Mouse (Mus musculus): ENCODE data around the gene Gm17387. TPM values are rescaled to one million over a fixed set of nuclear protein-coding genes. Genes with fewer than 3 reads are reported as not detected.

Gm17387 gene
- polyA plus RNA-seq, 1 experiment from 2014 or later = not detected

DNA sequence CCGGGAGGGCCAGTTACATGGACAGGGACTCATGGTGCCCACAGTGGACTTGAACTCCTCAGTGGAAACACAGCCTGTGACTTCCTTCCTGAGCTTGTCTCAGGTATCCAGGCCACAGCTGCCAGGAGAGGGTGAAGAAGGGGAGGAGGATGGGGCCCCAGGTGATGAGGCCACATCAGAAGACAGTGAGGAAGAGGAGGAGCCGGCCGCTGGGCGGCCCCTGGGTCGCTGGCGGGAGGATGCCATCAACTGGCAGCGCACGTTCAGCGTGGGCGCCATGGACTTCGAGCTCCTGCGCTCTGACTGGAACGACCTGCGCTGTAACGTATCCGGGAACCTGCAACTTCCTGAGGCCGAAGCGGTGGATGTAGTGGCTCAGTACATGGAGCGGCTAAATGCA, 39.4 kb downstream of the Gm17387 start:
- 78% methylated on average over 19 of the region's 19 CpGs for WGBS
- Histone ChIP-seq H3K4me3 (no peak overlapping the region), H3K4me1 (peaks cover 18% of the 10 kb centered on the region; the same call in 1 of the 2 replicates), H3K36me3 (peaks cover 40% of the 10 kb centered on the region), H3K9ac (no peak overlapping the region), H3K27me3 (peaks cover 27% of the 10 kb centered on the region), H3K4me2 (replicated peaks) (no peak overlapping the region), H3K27ac (no peak overlapping the region), H3K9me3 (no peaks in the 10 kb centered on the region)
- ATAC-seq (ENCODE audit: insufficient number of reproducible peaks, insufficient read depth, low FRiP score, low TSS enrichment) = no peak

DNA sequence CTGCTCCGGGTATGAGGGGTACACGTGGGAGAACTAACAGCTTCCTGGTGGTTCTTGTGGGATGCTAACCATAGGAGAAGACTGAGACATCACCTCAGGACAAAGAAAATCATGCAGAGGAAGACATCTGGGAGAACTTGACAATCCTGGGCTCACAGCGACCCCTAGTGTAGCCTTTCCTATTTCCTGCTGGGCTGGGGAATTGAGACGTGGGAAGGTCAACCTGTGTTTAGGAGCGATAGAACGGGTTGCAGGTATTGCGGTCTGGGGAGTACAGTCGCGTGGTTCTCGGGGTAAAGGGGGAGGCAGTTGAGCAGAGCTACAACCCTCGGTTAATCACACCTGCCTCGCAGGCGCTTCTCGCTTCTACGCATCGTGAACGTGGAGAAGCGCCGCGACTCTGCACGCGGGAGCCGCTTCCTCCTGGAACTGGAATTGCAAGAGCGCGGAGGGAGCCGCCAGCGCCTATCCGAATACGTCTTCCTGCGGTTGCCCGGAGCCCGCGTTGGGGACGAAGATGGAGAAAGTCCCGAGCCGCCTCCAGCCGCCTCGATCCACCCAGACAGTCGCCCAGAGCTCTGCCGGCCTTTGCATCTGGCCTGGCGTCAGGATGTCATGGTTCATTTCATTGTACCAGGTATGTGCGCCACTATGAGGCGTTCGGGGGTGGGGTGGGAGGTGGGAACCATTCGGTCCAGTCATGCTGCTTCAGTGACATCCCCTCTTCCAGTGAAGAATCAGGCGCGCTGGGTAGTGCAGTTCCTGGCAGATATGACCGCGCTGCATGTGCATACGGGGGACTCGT, 41.3 kb downstream of the Gm17387 start:
- ATAC-seq (ENCODE audit: insufficient number of reproducible peaks, insufficient read depth, low FRiP score, low TSS enrichment) = peak; percentile 5; the same call in 1 of the 2 replicates
- 2% methylated on average over 51 of the region's 51 CpGs for WGBS

DNA sequence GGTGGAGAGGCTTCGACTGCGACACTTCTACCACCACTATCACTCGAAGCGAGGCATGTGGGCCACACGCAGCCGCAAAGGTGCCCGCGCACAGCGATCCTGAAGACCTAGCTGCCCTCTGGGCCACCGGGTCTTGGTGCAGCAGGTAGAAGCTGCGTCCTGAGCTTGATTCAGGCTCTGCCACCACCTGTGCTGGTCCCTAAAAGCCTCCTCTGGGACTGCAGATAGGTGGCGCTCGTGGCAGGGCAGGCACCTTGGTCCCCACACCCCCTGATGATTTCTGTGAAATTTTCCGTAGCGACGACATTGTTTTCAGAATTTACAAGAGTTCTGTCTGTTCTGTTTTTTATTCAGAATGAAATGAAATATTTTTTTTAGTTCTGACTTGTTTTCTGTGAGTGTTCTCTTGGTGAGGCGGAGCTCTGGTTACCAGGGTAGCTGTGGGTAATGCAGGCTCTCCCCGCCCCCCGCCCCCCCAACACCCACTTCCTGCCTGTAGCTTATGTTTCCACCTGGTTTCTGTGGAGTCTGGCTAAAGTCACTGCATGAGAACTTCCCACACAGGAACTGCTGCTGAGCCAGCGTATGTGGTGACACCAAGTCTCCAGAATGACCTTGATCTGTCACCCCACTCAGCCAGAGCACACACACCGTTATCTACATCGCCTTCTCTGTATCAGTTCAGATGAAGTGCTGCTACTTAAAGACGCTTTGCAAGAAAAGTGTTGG, 43.2 kb downstream of the Gm17387 start:
- H3K4me1 ChIP-seq = peaks cover 18% of the 10 kb centered on the region; the same call in 1 of the 2 replicates
- peaks cover 14% of the 10 kb centered on the region for H3K36me3 ChIP-seq
- H3K4me3 ChIP-seq = no peak overlapping the region
- no peak overlapping the region for H3K9ac ChIP-seq
- no peak for ATAC-seq (ENCODE audit: insufficient number of reproducible peaks, insufficient read depth, low FRiP score, low TSS enrichment)
- H3K27ac ChIP-seq = no peak overlapping the region
- WGBS = 30% methylated on average over 23 of the region's 23 CpGs
- H3K9me3 ChIP-seq = no peaks in the 10 kb centered on the region
- no peak overlapping the region for H3K4me2 ChIP-seq (replicated peaks)
- peaks cover 27% of the 10 kb centered on the region for H3K27me3 ChIP-seq

More for the DNA sequence above, 41.3 kb downstream of the Gm17387 start:
- H3K9me3 ChIP-seq = no peaks in the 10 kb centered on the region
- H3K27ac ChIP-seq = no peak overlapping the region
- peak overlapping the region; percentile 32 for H3K4me3 ChIP-seq
- peaks cover 27% of the 10 kb centered on the region for H3K27me3 ChIP-seq
- peak overlapping the region; percentile 69 for H3K4me2 ChIP-seq (replicated peaks)
- peaks cover 18% of the 10 kb centered on the region; the same call in 1 of the 2 replicates for H3K4me1 ChIP-seq
- H3K36me3 ChIP-seq = peaks cover 26% of the 10 kb centered on the region
- peak overlapping the region; percentile 50 for H3K9ac ChIP-seq

DNA sequence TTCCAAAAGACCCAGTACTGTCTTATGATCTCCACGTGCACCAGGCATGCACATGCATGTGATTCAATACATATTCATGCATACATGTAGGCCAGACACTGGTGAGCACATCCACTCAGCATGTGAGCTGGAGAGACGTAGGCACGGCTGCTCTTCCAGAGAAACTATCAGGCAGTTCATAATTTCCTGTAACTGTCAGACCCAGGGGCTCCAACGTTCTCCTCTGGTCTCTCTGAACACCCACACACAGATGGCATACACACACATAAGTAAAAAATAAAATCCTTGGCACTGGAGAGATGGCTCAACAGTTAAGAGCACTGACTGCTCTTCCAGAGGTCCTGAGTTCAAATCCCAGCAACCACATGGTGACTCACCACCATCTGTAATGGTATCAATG, 44.9 kb downstream of the Gm17387 start:
- WGBS = 84% methylated on average over 4 of the region's 4 CpGs
- H3K4me3 ChIP-seq = no peak overlapping the region
- ATAC-seq (ENCODE audit: insufficient number of reproducible peaks, insufficient read depth, low FRiP score, low TSS enrichment) = no peak
- no peak overlapping the region for H3K4me2 ChIP-seq (replicated peaks)
- no peak overlapping the region for H3K9ac ChIP-seq
- H3K4me1 ChIP-seq = peaks cover 18% of the 10 kb centered on the region; the same call in 1 of the 2 replicates
- no peak overlapping the region for H3K27ac ChIP-seq
- H3K27me3 ChIP-seq = peaks cover 23% of the 10 kb centered on the region
- H3K9me3 ChIP-seq = no peaks in the 10 kb centered on the region
- H3K36me3 ChIP-seq = no peaks in the 10 kb centered on the region

DNA sequence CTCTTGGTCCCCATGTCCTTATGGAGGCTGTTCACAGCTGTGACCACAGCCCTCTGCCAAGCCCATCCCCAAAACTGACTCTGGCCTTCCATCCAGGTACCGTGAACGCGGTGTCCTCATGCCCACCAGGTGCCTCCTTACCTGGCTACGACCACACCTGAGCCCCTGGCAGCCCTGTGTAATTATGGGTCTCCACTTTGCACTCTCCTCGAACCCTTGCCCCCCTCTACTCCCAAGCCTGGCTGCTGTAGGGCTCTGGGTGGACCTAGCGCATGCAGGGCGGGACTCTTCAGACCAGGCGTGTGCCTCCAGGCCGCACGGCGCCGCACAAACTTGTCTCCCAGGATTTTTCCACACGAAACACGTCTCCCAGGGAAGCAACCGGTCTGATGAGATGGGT, 48.9 kb downstream of the Gm17387 start, which contains the start of gene Pkp3:
Pkp3 (plus strand) TSS at position 378 of the 400 bp plus-strand sequence.
- Histone ChIP-seq H3K4me2 (replicated peaks) (no peak within 1 kb of the TSS), H3K27ac (0 out of 2 replicates have a peak within 1 kb of the TSS, but pooled peaks have one; percentile 25), H3K4me1 (0 out of 2 replicates have a peak, but pooled peaks cover 5% of the 10 kb centered on the region), H3K9ac (no peak within 1 kb of the TSS), H3K4me3 (no peak within 1 kb of the TSS), H3K27me3 (peaks cover 26% of the 10 kb centered on the region), H3K9me3 (no peaks in the 10 kb centered on the region), H3K36me3 (no peaks in the 10 kb centered on the region)
- no peak for ATAC-seq (ENCODE audit: insufficient number of reproducible peaks, insufficient read depth, low FRiP score, low TSS enrichment)
- 87% methylated on average over 15 of the region's 15 CpGs for WGBS

DNA sequence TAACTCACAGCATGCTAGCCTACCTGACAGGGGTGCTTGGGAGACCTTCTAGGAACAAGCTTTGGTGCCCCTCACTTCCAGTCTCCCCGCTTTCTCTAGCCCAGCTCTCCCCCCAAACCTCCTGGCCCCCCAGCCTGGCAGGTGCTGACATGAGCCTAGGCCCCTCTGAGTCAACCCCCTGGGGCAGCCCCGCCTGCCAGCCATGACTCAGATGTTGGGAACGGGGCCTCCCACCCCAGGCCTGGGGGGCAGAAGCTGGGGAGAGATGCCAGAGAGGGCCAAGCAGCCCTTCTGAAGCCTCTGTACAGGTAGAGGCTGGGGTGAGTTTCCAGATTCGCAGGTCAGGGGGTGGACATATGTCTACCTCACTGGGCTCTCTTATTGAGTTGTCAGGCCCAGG, 49.9 kb downstream of the Gm17387 start:
- H3K27me3 ChIP-seq = peaks cover 27% of the 10 kb centered on the region
- H3K4me1 ChIP-seq = 0 out of 2 replicates have a peak, but pooled peaks cover 5% of the 10 kb centered on the region
- H3K36me3 ChIP-seq = no peaks in the 10 kb centered on the region
- H3K27ac ChIP-seq = 0 out of 2 replicates have a peak overlapping the region, but pooled peaks have one; percentile 25
- H3K4me3 ChIP-seq = no peak overlapping the region
- H3K4me2 ChIP-seq (replicated peaks) = no peak overlapping the region
- ATAC-seq (ENCODE audit: insufficient number of reproducible peaks, insufficient read depth, low FRiP score, low TSS enrichment) = no peak
- WGBS = 74% methylated on average over 4 of the region's 4 CpGs
- H3K9me3 ChIP-seq = no peaks in the 10 kb centered on the region
- H3K9ac ChIP-seq = no peak overlapping the region

Other genes starting within 250 kb of the Gm17387 start
- gene Syce1, start 241.3 kb upstream of the Gm17387 start, polyA plus RNA-seq (2016; fragmentation: Nextera tagmentation; extraction: Ambion mirVana) = 0.14 and 0.33 TPM in 2 replicates
- gene Zfp941, start 207.0 kb upstream of the Gm17387 start, polyA plus RNA-seq (2016; fragmentation: Nextera tagmentation; extraction: Ambion mirVana) = 3.7 and 4.2 TPM in 2 replicates
- 2.1 and 2.6 TPM in 2 replicates for gene Urah, start 194.1 kb upstream of the Gm17387 start, polyA plus RNA-seq (2016; fragmentation: Nextera tagmentation; extraction: Ambion mirVana)
- gene Scgb1c1, start 183.6 kb upstream of the Gm17387 start, polyA plus RNA-seq (2016; fragmentation: Nextera tagmentation; extraction: Ambion mirVana) = not detected in 2 replicates
- not detected in 2 replicates for gene Odf3, start 181.3 kb upstream of the Gm17387 start, polyA plus RNA-seq (2016; fragmentation: Nextera tagmentation; extraction: Ambion mirVana)
- not detected in 2 replicates for gene Gm45785, start 172.8 kb upstream of the Gm17387 start, polyA plus RNA-seq (2016; fragmentation: Nextera tagmentation; extraction: Ambion mirVana)
- gene Ric8a, start 172.2 kb upstream of the Gm17387 start, polyA plus RNA-seq (2016; fragmentation: Nextera tagmentation; extraction: Ambion mirVana) = 69.2 and 76.6 TPM in 2 replicates
- 36.0 and 44.3 TPM in 2 replicates for gene Bet1l, start 171.6 kb upstream of the Gm17387 start, polyA plus RNA-seq (2016; fragmentation: Nextera tagmentation; extraction: Ambion mirVana)
- 274 and 291 TPM in 2 replicates for gene Psmd13, start 147.2 kb upstream of the Gm17387 start, polyA plus RNA-seq (2016; fragmentation: Nextera tagmentation; extraction: Ambion mirVana)
- gene Sirt3, start 146.8 kb upstream of the Gm17387 start, polyA plus RNA-seq (2016; fragmentation: Nextera tagmentation; extraction: Ambion mirVana) = 25.3 and 26.1 TPM in 2 replicates
- 2.4 TPM in 2 replicates for gene Cox8b, start 128.7 kb upstream of the Gm17387 start, polyA plus RNA-seq (2016; fragmentation: Nextera tagmentation; extraction: Ambion mirVana)
- 0.13 and 0.23 TPM in 2 replicates for gene Nlrp6, start 108.2 kb upstream of the Gm17387 start, polyA plus RNA-seq (2016; fragmentation: Nextera tagmentation; extraction: Ambion mirVana)
- gene Pgghg, start 87.7 kb upstream of the Gm17387 start, polyA plus RNA-seq (2016; fragmentation: Nextera tagmentation; extraction: Ambion mirVana) = 23.0 and 24.4 TPM in 2 replicates
- 4.2 and 4.5 TPM in 2 replicates for gene Ifitm5, start 78.8 kb upstream of the Gm17387 start, polyA plus RNA-seq (2016; fragmentation: Nextera tagmentation; extraction: Ambion mirVana)
- 0.65 TPM in 1 of 2 replicates, not detected in the other for gene Gm45717, start 73.2 kb upstream of the Gm17387 start, polyA plus RNA-seq (2016; fragmentation: Nextera tagmentation; extraction: Ambion mirVana)
- 864 and 899 TPM in 2 replicates for gene Ifitm2, start 73.1 kb upstream of the Gm17387 start, polyA plus RNA-seq (2016; fragmentation: Nextera tagmentation; extraction: Ambion mirVana)
- gene Ifitm1, start 61.9 kb upstream of the Gm17387 start, polyA plus RNA-seq (2016; fragmentation: Nextera tagmentation; extraction: Ambion mirVana) = 35.5 and 37.6 TPM in 2 replicates
- gene Ifitm3, start 18.4 kb upstream of the Gm17387 start, polyA plus RNA-seq (2016; fragmentation: Nextera tagmentation; extraction: Ambion mirVana) = 48.0 and 52.4 TPM in 2 replicates
- gene Ifitm6, start 11.2 kb upstream of the Gm17387 start, polyA plus RNA-seq (2016; fragmentation: Nextera tagmentation; extraction: Ambion mirVana) = 0.43 TPM in 1 of 2 replicates, not detected in the other
- 35.2 and 39.2 TPM in 2 replicates for gene B4galnt4, start 32.0 kb downstream of the Gm17387 start, polyA plus RNA-seq (2016; fragmentation: Nextera tagmentation; extraction: Ambion mirVana)
- gene Pkp3, start 49.1 kb downstream of the Gm17387 start, polyA plus RNA-seq (2016; fragmentation: Nextera tagmentation; extraction: Ambion mirVana) = 13.3 and 16.2 TPM in 2 replicates
- gene Sigirr, start 71.4 kb downstream of the Gm17387 start, polyA plus RNA-seq (2016; fragmentation: Nextera tagmentation; extraction: Ambion mirVana) = 1.9 and 3.0 TPM in 2 replicates
- gene Ano9, start 88.7 kb downstream of the Gm17387 start, polyA plus RNA-seq (2016; fragmentation: Nextera tagmentation; extraction: Ambion mirVana) = 2.2 and 2.5 TPM in 2 replicates
- gene Ptdss2, start 93.3 kb downstream of the Gm17387 start, polyA plus RNA-seq (2016; fragmentation: Nextera tagmentation; extraction: Ambion mirVana) = 82.2 and 84.7 TPM in 2 replicates
- 87.9 and 88.1 TPM in 2 replicates for gene Rnh1, start 143.7 kb downstream of the Gm17387 start, polyA plus RNA-seq (2016; fragmentation: Nextera tagmentation; extraction: Ambion mirVana)
- gene Hras, start 164.9 kb downstream of the Gm17387 start, polyA plus RNA-seq (2016; fragmentation: Nextera tagmentation; extraction: Ambion mirVana) = 91.0 and 111 TPM in 2 replicates
- 12.1 and 13.4 TPM in 2 replicates for gene Lrrc56, start 165.0 kb downstream of the Gm17387 start, polyA plus RNA-seq (2016; fragmentation: Nextera tagmentation; extraction: Ambion mirVana)
- gene Lmntd2, start 184.9 kb downstream of the Gm17387 start, polyA plus RNA-seq (2016; fragmentation: Nextera tagmentation; extraction: Ambion mirVana) = 3.9 TPM in 2 replicates
- gene Rassf7, start 186.7 kb downstream of the Gm17387 start, polyA plus RNA-seq (2016; fragmentation: Nextera tagmentation; extraction: Ambion mirVana) = 38.6 and 42.3 TPM in 2 replicates
- 87.1 and 99.9 TPM in 2 replicates for gene Phrf1, start 199.7 kb downstream of the Gm17387 start, polyA plus RNA-seq (2016; fragmentation: Nextera tagmentation; extraction: Ambion mirVana)
- 0.99 and 1.1 TPM in 2 replicates for gene Irf7, start 237.3 kb downstream of the Gm17387 start, polyA plus RNA-seq (2016; fragmentation: Nextera tagmentation; extraction: Ambion mirVana)
- gene Cdhr5, start 247.7 kb downstream of the Gm17387 start, polyA plus RNA-seq (2016; fragmentation: Nextera tagmentation; extraction: Ambion mirVana) = not detected in 2 replicates

All from embryonic facial prominence, embryonic 12.5 days (tissue).